Mouse (Mus musculus) hindbrain, embryonic 16.5 days (tissue): ENCODE data around the gene Gm17545. TPM values are rescaled to one million over a fixed set of nuclear protein-coding genes. Genes with fewer than 3 reads are reported as not detected.

Source experiments
- ATAC-seq: fragments of 200-750 bp; cut with Nextera tagmentation; 2 replicates; pipeline ENCODE4 v1.8.0; 2017; ENCODE audit warnings: moderate TSS enrichment, moderate library complexity
- H3K27ac ChIP-seq: fragments of 300-500 bp; sonication (generic); 2 replicates; pipeline ENCODE4 v1.5.1; 2014; ENCODE audit warnings: low read depth, mild to moderate bottlenecking, control low read depth, low read length, moderate library complexity
- H3K27me3 ChIP-seq: fragments of 300-500 bp; sonication (generic); replicated peaks from 2 replicates; pipeline ENCODE4 v1.6.1; 2014; ENCODE audit warnings: low read length; ENCODE audit not compliant: control insufficient read depth, insufficient read depth
- H3K36me3 ChIP-seq: fragments of 300-500 bp; sonication (generic); 2 replicates; pipeline ENCODE4 v1.6.1; 2014; ENCODE audit warnings: mild to moderate bottlenecking, low read length, moderate library complexity, mixed read lengths; ENCODE audit not compliant: control insufficient read depth, insufficient read depth
- H3K4me1 ChIP-seq: fragments of 300-500 bp; sonication (generic); 2 replicates; pipeline ENCODE4 v1.6.1; 2014; ENCODE audit warnings: low read depth, low read length; ENCODE audit not compliant: control insufficient read depth, insufficient read depth
- H3K4me2 ChIP-seq: fragments of 300-500 bp; sonication (generic); 2 replicates; pipeline ENCODE4 v1.6.1; 2014; ENCODE audit warnings: mild to moderate bottlenecking, low read length, control low read depth, moderate library complexity
- H3K4me3 ChIP-seq: fragments of 300-500 bp; sonication (generic); 2 replicates; pipeline ENCODE4 v1.5.1; 2014; ENCODE audit warnings: mild to moderate bottlenecking, low read length, control low read depth, moderate library complexity
- H3K9ac ChIP-seq: fragments of 300-500 bp; sonication (generic); 2 replicates; pipeline ENCODE4 v1.6.1; 2014; ENCODE audit warnings: low read depth, mild to moderate bottlenecking, control low read depth, low read length, moderate library complexity
- H3K9me3 ChIP-seq: fragments of 300-500 bp; sonication (generic); 2 replicates; pipeline ENCODE4 v1.6.1; 2014; ENCODE audit warnings: mild to moderate bottlenecking, low read length, moderate library complexity; ENCODE audit not compliant: control insufficient read depth
- WGBS: fragments of 180-500 bp; shearing (Covaris S2); extraction: QIAGEN DNeasy Blood & Tissue Kit; methylation state at CpG from one replicate; pipeline ENCODE4 v1.1.7; 2014; 5-methylcytosine and 5-hydroxymethylcytosine counted together
- polyA plus RNA-seq: library from polyadenylated mRNA; unstranded; fragments of >200 nt; fragmentation: Nextera tagmentation; extraction: Ambion mirVana; gene quantifications from 2 replicates; pipeline ENCODE4 v1.2.1, GENCODE M21; 2015

The Gm17545 gene
- polyA plus RNA-seq, 1 experiment from 2014 or later, result not detected

DNA sequence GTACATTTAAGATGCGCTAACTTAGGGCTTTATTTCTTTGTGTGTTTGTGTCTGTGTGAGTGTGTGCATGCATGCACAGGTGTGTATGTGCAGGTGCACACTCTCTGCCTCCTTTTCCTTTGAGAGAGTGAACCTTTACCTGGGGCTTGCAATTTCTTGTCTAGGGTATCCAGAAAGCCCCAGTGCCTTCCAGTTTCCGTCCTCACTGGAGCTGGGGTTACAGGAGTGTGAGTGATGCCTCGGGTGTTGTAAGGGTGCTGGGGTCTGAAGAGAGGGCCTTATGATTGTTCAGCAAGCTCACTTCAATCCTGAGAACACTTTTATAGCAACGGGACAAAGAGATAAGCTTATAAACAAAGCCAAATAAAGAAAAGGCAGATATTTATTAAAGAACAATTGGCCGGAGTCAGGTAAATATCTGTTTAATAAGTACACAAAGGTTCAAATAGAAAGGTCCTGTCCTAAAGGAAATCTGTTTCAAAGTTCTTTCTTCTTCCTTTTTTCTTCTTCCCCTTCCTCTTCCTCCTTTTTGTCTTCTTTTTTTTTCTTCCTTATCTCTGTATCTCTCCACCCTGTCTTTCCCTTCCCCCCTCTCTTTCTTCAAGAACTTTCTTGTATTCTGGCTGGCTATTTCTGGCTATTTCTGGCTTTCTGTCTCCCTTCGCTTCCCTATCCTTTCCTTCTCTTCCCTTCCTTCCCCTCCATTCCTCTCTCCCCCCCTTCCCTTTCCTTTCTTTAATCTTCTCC lies 43.1 kb downstream of the Gm17545 start:
- Histone ChIP-seq H3K9me3 (no peaks in the 10 kb centered on the region), H3K36me3 (no peaks in the 10 kb centered on the region), H3K9ac (no peak overlapping the region), H3K27me3 (no peaks in the 10 kb centered on the region), H3K27ac (no peak overlapping the region), H3K4me3 (no peak overlapping the region), H3K4me2 (no peak overlapping the region), H3K4me1 (no peaks in the 10 kb centered on the region)
- no peak for ATAC-seq
- WGBS, result 90% methylated on average over 6 of the region's 6 CpGs

DNA sequence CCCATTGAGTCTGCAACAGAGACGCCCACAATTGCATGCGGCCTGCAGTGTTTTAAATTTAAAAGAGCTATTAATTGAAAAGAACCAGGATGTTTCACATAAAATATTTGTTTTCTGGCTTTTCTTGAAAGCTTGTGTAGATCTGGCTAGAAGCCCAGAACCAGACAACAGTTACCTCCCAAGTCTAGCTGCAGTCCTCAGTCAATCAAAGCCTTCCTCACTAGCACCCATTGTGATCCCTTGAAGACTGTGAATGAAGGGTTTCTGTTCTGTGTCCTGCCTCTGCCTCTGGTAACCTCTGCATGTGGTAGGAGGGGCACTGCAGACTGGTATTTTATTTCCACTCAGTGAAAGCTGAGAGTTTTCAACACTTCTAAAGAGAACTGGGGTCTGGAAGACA lies 48.9 kb downstream of the Gm17545 start:
- H3K27ac ChIP-seq, result no peak overlapping the region
- WGBS, result 66% methylated on average over 2 of the region's 2 CpGs
- no peak overlapping the region for H3K4me3 ChIP-seq
- H3K9ac ChIP-seq, result no peak overlapping the region
- no peaks in the 10 kb centered on the region for H3K27me3 ChIP-seq
- ATAC-seq, result no peak; the same call in 1 of the 2 replicates
- no peaks in the 10 kb centered on the region for H3K9me3 ChIP-seq
- H3K4me2 ChIP-seq, result no peak overlapping the region
- no peaks in the 10 kb centered on the region for H3K4me1 ChIP-seq
- no peaks in the 10 kb centered on the region for H3K36me3 ChIP-seq

DNA sequence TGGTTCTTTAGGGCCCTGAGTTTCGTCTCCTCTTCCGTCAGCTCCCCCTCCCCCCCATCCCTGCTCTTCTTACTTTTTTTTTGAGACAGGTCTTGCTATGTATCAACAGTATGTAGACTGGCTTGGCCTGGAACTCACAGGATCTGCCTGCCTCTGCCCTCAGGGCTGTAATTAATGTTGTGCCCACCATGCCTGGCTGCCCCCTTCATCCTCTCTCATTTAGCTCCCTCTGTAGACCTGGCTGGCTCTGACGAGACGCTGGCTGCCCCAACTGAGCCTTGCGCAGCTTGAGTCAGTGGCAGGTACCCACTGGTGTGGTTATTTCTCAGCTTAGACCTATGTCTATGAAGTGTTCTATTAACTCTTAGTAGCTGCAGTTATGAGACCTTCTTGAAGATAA lies 49.5 kb downstream of the Gm17545 start:
- Histone ChIP-seq H3K4me2 (no peak overlapping the region), H3K27me3 (no peaks in the 10 kb centered on the region), H3K27ac (no peak overlapping the region), H3K36me3 (no peaks in the 10 kb centered on the region), H3K4me1 (no peaks in the 10 kb centered on the region), H3K9ac (no peak overlapping the region), H3K9me3 (no peaks in the 10 kb centered on the region), H3K4me3 (no peak overlapping the region)
- ATAC-seq, result no peak
- 75% methylated on average over 5 of the region's 5 CpGs for WGBS

DNA sequence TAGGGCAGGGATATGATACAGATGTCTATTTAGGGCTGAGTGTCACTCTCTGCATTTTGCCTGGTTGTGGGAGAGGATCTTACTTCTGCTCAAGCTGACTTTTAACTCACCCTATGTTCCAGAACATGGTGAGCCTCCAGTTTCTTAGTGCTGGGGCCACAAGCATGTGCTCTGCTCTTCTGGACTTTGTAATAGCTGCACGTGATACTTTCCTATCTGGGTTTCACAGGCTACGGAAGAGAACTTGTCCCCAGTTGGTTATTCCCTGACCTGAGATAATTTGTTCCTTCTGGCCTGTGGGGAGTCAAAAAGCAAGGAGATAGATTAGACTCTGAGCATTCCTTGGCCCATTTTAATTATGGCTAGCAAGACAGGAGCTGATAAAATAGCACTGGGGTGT lies 51.5 kb downstream of the Gm17545 start:
- Histone ChIP-seq H3K4me3 (no peak overlapping the region), H3K9me3 (no peaks in the 10 kb centered on the region), H3K4me2 (no peak overlapping the region), H3K27ac (no peak overlapping the region), H3K9ac (no peak overlapping the region), H3K27me3 (no peaks in the 10 kb centered on the region), H3K4me1 (no peaks in the 10 kb centered on the region), H3K36me3 (no peaks in the 10 kb centered on the region)
- WGBS, result 77% methylated on average over 2 of the region's 2 CpGs
- ATAC-seq, result no peak

Other genes with a start within 250 kb of the Gm17545 start
- 9.3 and 10.2 TPM in 2 replicates for gene Zfp809, start 228.6 kb upstream of the Gm17545 start, polyA plus RNA-seq
- 7.1 and 7.4 TPM in 2 replicates for gene Zfp599, start 194.4 kb upstream of the Gm17545 start, polyA plus RNA-seq
- gene Zfp810, start 146.6 kb upstream of the Gm17545 start, polyA plus RNA-seq, result 23.0 and 25.0 TPM in 2 replicates
- 4.1 and 6.2 TPM in 2 replicates for gene Anln, start 65.1 kb upstream of the Gm17545 start, polyA plus RNA-seq
- 16.0 and 19.3 TPM in 2 replicates for gene 9530077C05Rik, start 42.8 kb upstream of the Gm17545 start, polyA plus RNA-seq
- 65.2 and 68.3 TPM in 2 replicates for gene Rp9, start 15.5 kb downstream of the Gm17545 start, polyA plus RNA-seq
- gene Bbs9, start 21.4 kb downstream of the Gm17545 start, polyA plus RNA-seq, result 18.3 and 18.8 TPM in 2 replicates